Mouse (Mus musculus) E14TG2a.4 (cell line): ENCODE measurements around the gene Mid1.
A peak's percentile ranks its signal among the peaks of the same experiment; 100 is the strongest.
"Not testable (repeated sequence)": the region's sequence is repeated elsewhere in the genome, so short reads cannot be mapped to it uniquely, and the experiment has no call there.

Experiments used
- H3K27me3 ChIP-seq: 2 replicates; pipeline ENCODE4 v1.6.1; 2014; ENCODE audit warnings: low read length, control low read depth; ENCODE audit not compliant: insufficient read depth
- H3K36me3 ChIP-seq: 2 replicates; pipeline ENCODE4 v1.6.1; 2014; ENCODE audit warnings: low read length, control low read depth; ENCODE audit not compliant: insufficient read depth
- H3K4me1 ChIP-seq: replicated peaks from 2 replicates; pipeline ENCODE4 v1.6.1; 2014; ENCODE audit warnings: low read depth, low read length, control low read depth
- H3K4me3 ChIP-seq: replicated peaks from 2 replicates; pipeline ENCODE4 v1.5.1; 2014; ENCODE audit warnings: mild to moderate bottlenecking, low read length
- H3K9me3 ChIP-seq: 2 replicates; pipeline ENCODE4 v1.6.1; 2014; ENCODE audit warnings: low read length, control low read depth
- CTCF ChIP-seq: conservative IDR thresholded peaks from 2 replicates; pipeline ENCODE4 v1.5.1; 2014; ENCODE audit warnings: low read length
- NANOG ChIP-seq: IDR thresholded peaks from 2 replicates; pipeline ENCODE4 v1.6.1; 2014; ENCODE audit warnings: borderline replicate concordance, low read length, mixed read lengths
- POU5F1 ChIP-seq: IDR thresholded peaks from 2 replicates; pipeline ENCODE4 v1.6.1; 2014; ENCODE audit warnings: low read length, borderline replicate concordance

Gene Mid1

DNA sequence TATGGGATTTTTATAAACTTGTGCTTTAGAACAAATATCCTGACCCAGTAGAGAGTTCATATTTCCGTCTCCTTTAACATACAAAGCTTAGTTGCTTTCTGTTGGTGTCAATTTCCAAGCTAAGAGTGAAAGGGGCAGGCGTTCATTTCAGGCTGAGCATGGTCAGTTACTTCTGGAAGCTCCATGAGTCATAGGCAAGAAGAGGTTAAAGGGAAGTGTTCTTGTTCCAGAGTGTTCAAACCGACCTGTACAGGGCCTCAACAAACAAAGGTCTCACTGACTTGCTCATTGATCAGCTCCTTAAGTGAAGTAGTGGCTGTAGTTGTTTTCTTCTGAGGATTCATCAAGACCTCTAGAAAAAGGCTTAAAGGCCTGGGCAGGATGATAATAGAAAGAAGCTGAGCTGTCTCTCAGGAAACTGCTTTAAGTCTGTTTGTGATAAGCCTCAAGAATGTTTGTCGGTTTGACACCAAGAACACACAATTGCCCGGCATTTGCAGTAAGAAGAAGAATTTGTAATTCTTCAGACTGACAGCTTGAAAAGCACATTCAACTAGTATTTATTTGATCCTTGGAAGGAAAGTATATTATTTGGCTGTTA lies 252.2 kb downstream of the Mid1 start:
- Histone ChIP-seq H3K4me1 (no peaks in the 10 kb centered on the region), H3K27me3 (no peaks in the 10 kb centered on the region), H3K9me3 (no peaks in the 10 kb centered on the region), H3K4me3 (no peak overlapping the region), H3K36me3 (no peaks in the 10 kb centered on the region)
- TF ChIP-seq CTCF (no peak), NANOG (no peak), POU5F1 (no peak)

DNA sequence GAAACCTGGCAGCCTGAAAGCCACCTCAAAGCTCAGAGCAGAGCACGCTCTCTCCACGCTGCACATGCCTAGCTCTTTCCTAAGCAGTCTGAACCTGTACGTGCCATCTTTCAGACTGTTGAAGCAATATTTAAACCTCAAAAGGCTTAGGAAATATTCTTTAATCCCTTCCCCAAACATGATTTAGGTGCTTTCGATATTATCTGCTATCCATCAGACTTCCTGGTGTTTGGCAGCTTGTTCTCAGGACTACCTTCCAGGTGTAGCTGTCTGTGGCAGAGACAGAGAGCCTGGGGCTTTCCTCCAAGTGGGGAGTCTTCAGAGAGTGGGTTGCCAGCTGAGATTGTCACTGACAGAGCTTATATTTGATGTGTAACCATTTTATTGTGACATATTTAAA lies 255.5 kb downstream of the Mid1 start:
- Histone ChIP-seq H3K4me3 (no peak overlapping the region), H3K9me3 (no peaks in the 10 kb centered on the region), H3K4me1 (no peaks in the 10 kb centered on the region), H3K36me3 (no peaks in the 10 kb centered on the region), H3K27me3 (no peaks in the 10 kb centered on the region)
- no peak for TF ChIP-seq POU5F1
- TF ChIP-seq CTCF = no peak
- TF ChIP-seq NANOG = no peak

DNA sequence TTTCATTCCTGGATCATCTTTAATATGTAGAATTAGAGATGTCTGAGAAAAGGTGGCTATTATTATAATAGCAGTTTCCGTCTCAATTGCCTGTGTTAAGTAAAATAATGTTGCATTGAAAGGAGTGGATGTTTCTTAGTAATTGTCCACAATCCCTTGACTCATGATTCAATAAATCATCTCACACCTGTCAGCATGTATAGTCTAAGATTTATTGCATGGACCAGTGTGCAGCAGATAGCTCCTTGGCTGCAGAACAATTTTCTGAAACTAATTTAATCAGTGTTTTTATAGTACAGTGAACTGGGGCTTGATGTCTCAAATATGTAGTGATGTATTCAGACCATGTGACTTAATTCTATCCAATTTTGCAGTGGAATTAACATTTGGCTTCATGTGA lies 265.6 kb downstream of the Mid1 start:
- Histone ChIP-seq H3K27me3 (no peaks in the 10 kb centered on the region), H3K4me3 (no peak overlapping the region), H3K4me1 (no peaks in the 10 kb centered on the region), H3K9me3 (no peaks in the 10 kb centered on the region), H3K36me3 (no peaks in the 10 kb centered on the region)
- TF ChIP-seq CTCF (no peak), POU5F1 (no peak), NANOG (no peak)

DNA sequence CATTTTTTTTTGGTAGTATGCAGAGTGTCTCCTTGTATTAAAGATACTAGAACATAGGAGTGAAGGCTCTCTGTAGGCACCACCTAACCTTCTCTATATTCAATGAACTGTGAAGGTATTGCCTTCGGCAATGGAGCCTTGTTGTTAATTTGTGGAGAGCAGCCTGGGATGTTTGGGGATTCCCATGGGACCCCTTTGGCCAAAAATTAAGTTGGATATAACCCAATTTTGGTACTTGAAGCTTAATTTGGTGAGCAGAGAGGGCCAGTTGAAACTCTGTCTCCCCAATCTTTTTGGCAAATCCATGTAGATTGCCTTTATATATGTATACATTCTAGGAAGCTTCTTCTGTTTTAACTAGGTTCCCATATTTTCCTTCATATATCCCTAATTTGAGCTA lies 284.3 kb downstream of the Mid1 start:
- H3K9me3 ChIP-seq = peaks cover 44% of the 10 kb centered on the region
- no peak for TF ChIP-seq CTCF
- TF ChIP-seq POU5F1 = no peak
- TF ChIP-seq NANOG = no peak

DNA sequence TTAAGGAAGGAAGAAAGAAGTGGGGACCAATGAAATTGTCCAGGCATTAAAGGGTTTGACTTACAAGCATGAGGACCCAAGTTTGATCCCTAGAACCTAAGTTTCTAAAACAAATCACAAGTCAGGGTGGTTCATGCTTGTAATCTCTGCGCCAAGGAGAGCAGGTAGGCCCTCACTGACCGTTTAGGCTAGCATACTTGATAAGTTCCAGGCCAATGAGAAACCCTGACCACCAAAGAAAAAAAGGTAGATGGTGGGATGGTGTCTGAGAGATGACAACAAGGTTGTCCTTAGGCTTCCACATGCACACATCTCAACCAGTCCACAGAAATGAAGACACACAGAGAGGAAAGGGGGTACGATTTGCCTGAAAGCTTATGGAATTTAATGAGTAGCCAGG lies 284.8 kb downstream of the Mid1 start:
- peaks cover 49% of the 10 kb centered on the region for H3K9me3 ChIP-seq
- peaks cover 49% of the 10 kb centered on the region for H3K36me3 ChIP-seq
- H3K27me3 ChIP-seq, H3K4me1 ChIP-seq, H3K4me3 ChIP-seq: not testable (repeated sequence)

More for the DNA sequence above, 284.3 kb downstream of the Mid1 start:
- Histone ChIP-seq H3K27me3 (no peaks in the 10 kb centered on the region), H3K4me3 (no peak overlapping the region), H3K4me1 (no peaks in the 10 kb centered on the region), H3K36me3 (peaks cover 44% of the 10 kb centered on the region)

DNA sequence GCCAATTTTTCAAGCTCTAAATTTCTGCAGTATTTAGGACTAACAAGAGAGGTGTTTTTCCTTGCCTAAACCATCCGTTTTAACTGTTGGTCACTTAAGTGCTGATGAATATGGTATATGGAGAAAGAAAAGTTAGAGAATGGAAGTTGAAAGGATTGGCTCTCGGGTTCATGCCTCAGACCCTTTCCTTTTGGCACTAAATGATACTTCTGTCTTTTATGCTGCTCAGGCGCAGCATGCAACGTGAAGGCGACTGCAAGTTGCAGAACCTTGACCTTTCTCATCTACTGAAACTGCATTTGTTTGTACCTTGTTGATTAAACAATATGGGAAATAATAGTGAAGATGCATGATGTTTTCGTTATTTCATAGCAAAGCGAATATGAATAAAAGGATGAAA lies 285.5 kb downstream of the Mid1 start:
- not testable (repeated sequence) for H3K27me3 ChIP-seq, H3K4me3 ChIP-seq, H3K4me1 ChIP-seq
- H3K9me3 ChIP-seq = peaks cover 56% of the 10 kb centered on the region
- peaks cover 57% of the 10 kb centered on the region for H3K36me3 ChIP-seq

DNA sequence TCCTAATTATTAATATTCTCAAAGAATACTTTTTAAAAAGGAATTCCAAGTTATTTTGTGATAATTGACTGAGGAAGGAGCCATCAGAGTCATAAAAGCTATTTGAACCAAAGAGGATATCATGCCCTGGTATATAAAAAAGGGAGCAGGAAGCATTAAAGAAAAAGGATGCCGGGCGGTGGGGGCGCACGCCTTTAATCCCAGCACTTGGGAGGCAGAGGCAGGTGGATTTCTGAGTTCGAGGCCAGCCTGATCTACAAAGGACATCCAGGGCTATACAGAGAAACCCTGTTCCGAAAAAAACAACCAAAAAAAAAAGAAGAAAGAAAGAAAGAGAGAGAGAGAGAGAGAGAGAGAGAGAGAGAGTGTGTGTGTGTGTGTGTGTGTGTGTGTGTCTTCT lies 286.6 kb downstream of the Mid1 start:
- not testable (repeated sequence) for H3K4me3 ChIP-seq, H3K4me1 ChIP-seq, H3K27me3 ChIP-seq
- Histone ChIP-seq H3K9me3 (peaks cover 66% of the 10 kb centered on the region), H3K36me3 (peaks cover 66% of the 10 kb centered on the region)

DNA sequence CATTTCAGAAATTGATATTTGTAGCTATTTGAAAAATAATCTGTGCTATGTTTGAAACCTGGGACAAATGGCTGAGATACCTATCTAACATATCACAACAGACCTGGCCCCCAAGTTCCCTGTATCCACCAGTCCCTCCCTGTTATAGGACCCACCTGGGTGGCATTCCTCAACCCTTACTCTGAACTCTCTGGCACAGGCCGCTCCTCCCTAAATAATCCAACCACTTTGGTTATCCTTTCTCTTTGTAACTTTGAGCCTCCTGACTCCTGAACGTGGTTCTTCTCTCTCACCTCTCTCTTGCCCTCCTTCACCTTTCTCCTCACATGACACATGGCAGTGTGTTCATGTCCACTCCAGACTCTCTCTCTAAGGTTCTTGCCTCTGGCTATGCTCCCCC lies 287.1 kb downstream of the Mid1 start:
- H3K27me3 ChIP-seq = not testable (repeated sequence)

DNA sequence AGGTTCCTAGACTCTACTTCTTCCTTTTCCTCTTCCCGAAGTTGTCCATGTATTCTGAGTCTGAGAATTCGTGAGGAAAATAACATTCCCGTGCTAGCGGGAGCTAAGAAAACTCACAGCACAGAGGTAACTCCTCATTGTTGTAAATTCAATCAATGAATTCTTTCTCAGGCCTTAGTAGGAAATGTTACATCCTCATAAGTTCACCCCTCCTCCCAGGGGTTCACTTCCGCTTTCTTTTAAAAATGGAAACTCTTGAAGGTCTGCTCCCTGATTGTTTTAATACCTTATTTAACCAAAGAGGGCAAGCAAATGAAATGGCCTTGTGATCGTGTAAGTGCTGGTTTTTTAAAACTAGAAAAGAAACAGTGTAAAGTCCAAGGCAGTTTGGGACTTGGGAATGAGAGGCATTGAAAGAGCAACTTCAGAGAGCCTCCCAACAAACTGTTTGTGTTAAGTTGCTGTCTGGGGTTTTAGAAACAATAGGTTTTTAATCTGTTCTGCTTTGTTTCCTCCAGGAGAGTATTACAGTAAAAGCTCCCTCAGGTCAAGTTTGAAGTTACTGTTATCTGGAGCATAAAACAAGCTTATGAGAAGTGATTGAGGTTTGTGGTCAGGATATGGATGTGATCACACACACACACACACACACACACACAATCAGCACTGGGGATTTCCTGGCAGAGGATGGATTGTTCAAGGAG lies 287.9 kb downstream of the Mid1 start:
- H3K4me3 ChIP-seq, H3K4me1 ChIP-seq, H3K27me3 ChIP-seq: not testable (repeated sequence)
- peaks cover 79% of the 10 kb centered on the region for H3K9me3 ChIP-seq
- H3K36me3 ChIP-seq = peaks cover 79% of the 10 kb centered on the region

More for the DNA sequence above, 287.1 kb downstream of the Mid1 start:
- peaks cover 71% of the 10 kb centered on the region for H3K9me3 ChIP-seq
- H3K4me3 ChIP-seq, H3K4me1 ChIP-seq: not testable (repeated sequence)
- peaks cover 71% of the 10 kb centered on the region for H3K36me3 ChIP-seq

DNA sequence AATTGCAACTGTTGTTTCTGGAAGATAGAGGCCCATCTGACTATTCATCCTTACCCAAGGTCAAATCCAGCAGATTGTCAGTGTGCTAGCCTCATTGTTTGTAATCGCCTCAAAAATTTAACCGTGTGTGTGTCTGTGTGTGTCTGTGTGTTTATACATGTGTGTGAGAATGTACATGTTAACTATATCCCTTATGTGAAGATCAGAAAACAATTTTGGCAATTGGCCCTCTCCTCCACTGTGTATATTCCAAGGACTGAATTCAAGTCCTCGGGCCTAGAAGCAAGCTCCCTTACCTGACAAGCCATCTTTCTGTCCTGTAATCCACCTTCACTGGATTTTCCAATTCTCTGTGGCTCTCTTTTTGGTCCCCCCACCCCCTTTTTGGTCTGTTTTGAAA lies 288.8 kb downstream of the Mid1 start:
- Histone ChIP-seq H3K36me3 (peaks cover 88% of the 10 kb centered on the region), H3K9me3 (peaks cover 88% of the 10 kb centered on the region)
- not testable (repeated sequence) for H3K27me3 ChIP-seq, H3K4me3 ChIP-seq, H3K4me1 ChIP-seq

DNA sequence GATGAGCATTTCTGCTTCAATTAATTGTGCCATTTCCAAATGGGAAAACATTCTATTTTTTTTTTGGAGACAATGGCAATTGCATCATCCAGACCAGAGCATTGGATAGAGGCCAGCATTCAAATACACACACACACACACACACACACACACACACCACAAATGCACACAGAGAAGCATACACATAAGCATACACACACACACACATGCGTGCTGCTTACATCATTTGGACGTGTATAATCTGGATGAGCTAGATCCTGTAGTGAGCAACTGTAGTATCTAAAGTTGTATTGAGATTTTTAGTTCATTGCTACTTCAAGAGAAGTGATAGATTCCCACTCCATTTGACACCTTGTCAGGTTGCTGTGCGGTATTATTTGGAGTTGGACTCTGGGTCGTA lies 289.5 kb downstream of the Mid1 start:
- H3K4me1 ChIP-seq, H3K27me3 ChIP-seq, H3K4me3 ChIP-seq: not testable (repeated sequence)
- H3K9me3 ChIP-seq = peaks cover 95% of the 10 kb centered on the region
- H3K36me3 ChIP-seq = peaks cover 95% of the 10 kb centered on the region

DNA sequence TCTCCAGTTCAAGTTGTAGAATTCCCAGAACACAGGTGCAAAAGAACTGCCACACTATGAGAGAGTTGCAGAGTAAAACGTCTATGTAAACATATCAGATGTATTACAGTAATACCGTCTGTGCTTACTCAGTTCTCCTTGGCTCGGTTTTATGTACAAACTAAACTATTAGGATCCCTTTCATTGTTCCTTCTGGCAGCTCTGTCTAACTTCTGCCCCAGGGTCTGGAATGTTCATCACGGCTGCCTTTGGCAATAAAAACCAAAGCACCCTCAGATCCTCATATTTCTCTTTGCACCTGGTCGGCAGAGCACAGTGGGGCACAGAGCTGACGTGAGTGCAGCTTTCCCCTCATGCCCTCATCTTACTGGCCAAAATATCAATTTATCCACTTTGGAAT lies 290.0 kb downstream of the Mid1 start:
- H3K9me3 ChIP-seq = peaks cover 95% of the 10 kb centered on the region
- H3K27me3 ChIP-seq, H3K4me1 ChIP-seq: not testable (repeated sequence)
- peak overlapping the region; percentile 0; the same call in 1 of the 2 replicates for H3K4me3 ChIP-seq
- H3K36me3 ChIP-seq = peaks cover 95% of the 10 kb centered on the region

DNA sequence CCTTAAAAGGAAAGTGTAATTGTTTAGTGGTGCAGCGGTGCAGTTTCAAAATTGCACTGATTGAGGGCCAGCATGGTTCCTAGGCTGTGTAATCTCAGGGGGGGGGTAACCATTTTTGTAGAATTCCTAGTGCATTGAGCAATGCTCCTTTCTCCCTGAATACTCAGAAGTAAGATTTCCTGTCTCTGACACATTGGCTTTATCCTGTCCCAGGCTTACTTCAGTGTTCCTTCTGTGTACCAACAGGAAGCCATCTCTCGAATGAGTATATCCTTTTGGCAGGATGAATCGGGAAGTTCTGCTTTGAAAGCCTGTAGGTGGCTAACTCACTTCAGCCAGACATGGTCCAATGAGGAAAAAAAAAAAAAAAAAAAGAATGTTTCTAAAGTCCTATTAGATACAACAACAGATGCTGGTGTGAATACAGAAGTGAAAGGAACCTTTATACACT lies 290.7 kb downstream of the Mid1 start:
- H3K36me3 ChIP-seq = peaks cover 92% of the 10 kb centered on the region
- H3K4me3 ChIP-seq, H3K4me1 ChIP-seq, H3K27me3 ChIP-seq: not testable (repeated sequence)
- H3K9me3 ChIP-seq = peaks cover 92% of the 10 kb centered on the region
